Mouse (Mus musculus): ENCODE results near the gene Treml1. TPM values are rescaled to one million over a fixed set of nuclear protein-coding genes. Genes with fewer than 3 reads are reported as not detected.
"Not testable (repeated sequence)": the region's sequence is repeated elsewhere in the genome, so short reads cannot be mapped to it uniquely, and the experiment has no call there.

Treml1 gene
- polyA plus RNA-seq, 1 experiment, result 0.73 TPM

GRCm38 (mm10) chr17:48341947-48342346, 17.8 kb upstream of the Treml1 start:
- Histone ChIP-seq H3K4me3 (ENCODE audit: control insufficient read depth, insufficient read depth, low read length) (no peak overlapping the region), H3K27me3 (ENCODE audit: control insufficient read depth, insufficient read depth, low read length) (no peaks in the 10 kb centered on the region), H3K27ac (ENCODE audit: control insufficient read depth, insufficient read depth, low read length) (no peak overlapping the region), H3K36me3 (ENCODE audit: control insufficient read depth, insufficient read depth, low read length) (no peaks in the 10 kb centered on the region), H3K4me1 (replicated peaks; ENCODE audit: control insufficient read depth, insufficient read depth, low read length) (no peaks in the 10 kb centered on the region)
- TF ChIP-seq CTCF (IDR thresholded peaks at IDR 0.05; ENCODE audit: borderline replicate concordance, control insufficient read depth, extremely low read depth, insufficient read depth, low read length, poor library complexity), result no peak
- TF ChIP-seq POLR2A (IDR thresholded peaks at IDR 0.05; ENCODE audit: control insufficient read depth, extremely low read depth, insufficient read depth, low read length, poor library complexity), result no peak
- 37% methylated on average over 3 of the region's 3 CpGs for WGBS
- DNase-seq, result no peak

- H3K27me3 ChIP-seq (ENCODE audit: control insufficient read depth, insufficient read depth, low read length), result no peaks in the 10 kb centered on the region
- WGBS, result 99% methylated on average over 2 of the region's 2 CpGs
- no peaks in the 10 kb centered on the region; the same call in 1 of the 2 replicates for H3K4me1 ChIP-seq (replicated peaks; ENCODE audit: control insufficient read depth, insufficient read depth, low read length)
- DNase-seq, result no peak
- no peak for TF ChIP-seq CTCF (IDR thresholded peaks at IDR 0.05; ENCODE audit: borderline replicate concordance, control insufficient read depth, extremely low read depth, insufficient read depth, low read length, poor library complexity)
- no peaks in the 10 kb centered on the region for H3K36me3 ChIP-seq (ENCODE audit: control insufficient read depth, insufficient read depth, low read length)
- no peak overlapping the region for H3K27ac ChIP-seq (ENCODE audit: control insufficient read depth, insufficient read depth, low read length)
- H3K4me3 ChIP-seq (ENCODE audit: control insufficient read depth, insufficient read depth, low read length), result no peak overlapping the region
These were observed 16.7 kb upstream of the Treml1 start for GRCm38 (mm10) chr17:48343065-48343464.

DNA sequence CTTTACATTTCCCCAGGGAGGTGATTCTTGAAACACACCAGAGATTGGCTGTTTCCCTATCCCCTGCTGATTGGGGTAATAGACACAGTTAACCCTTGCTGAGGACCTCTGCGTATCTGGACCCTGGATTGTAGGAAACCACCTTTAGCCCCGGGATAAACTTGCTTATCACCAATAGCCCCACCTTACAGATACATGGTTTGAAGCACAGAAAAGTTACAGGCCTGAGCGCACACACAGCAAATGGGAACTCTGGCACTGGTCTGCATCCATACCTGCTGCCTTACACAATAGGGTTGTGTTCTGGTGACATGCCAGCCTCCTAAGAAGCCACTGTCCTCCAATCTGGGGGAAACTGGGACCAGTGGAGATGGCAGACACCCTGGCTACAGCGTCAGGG, 13.9 kb upstream of the Treml1 start:
- H3K4me3 ChIP-seq (ENCODE audit: control insufficient read depth, insufficient read depth, low read length), result no peak overlapping the region

GRCm38 (mm10) chr17:48346231-48346630, 13.5 kb upstream of the Treml1 start, which contains the start of gene Trem2:
Gene Trem2 (plus strand): TSS chr17:48346401.
- no peak within 1 kb of the TSS for H3K4me3 ChIP-seq (ENCODE audit: control insufficient read depth, insufficient read depth, low read length)
- no peaks in the 10 kb centered on the region for H3K27me3 ChIP-seq (ENCODE audit: control insufficient read depth, insufficient read depth, low read length)
- no peaks in the 10 kb centered on the region; the same call in 1 of the 2 replicates for H3K4me1 ChIP-seq (replicated peaks; ENCODE audit: control insufficient read depth, insufficient read depth, low read length)
- no peaks in the 10 kb centered on the region for H3K36me3 ChIP-seq (ENCODE audit: control insufficient read depth, insufficient read depth, low read length)
- 88% methylated on average over 5 of the region's 5 CpGs for WGBS
- no peak within 1 kb of the TSS for H3K27ac ChIP-seq (ENCODE audit: control insufficient read depth, insufficient read depth, low read length)
- no peak for TF ChIP-seq POLR2A (IDR thresholded peaks at IDR 0.05; ENCODE audit: control insufficient read depth, extremely low read depth, insufficient read depth, low read length, poor library complexity)
- TF ChIP-seq CTCF (IDR thresholded peaks at IDR 0.05; ENCODE audit: borderline replicate concordance, control insufficient read depth, extremely low read depth, insufficient read depth, low read length, poor library complexity), result no peak
- DNase-seq, result no peak

More for the DNA sequence above, 13.9 kb upstream of the Treml1 start:
- H3K36me3 ChIP-seq (ENCODE audit: control insufficient read depth, insufficient read depth, low read length), result no peaks in the 10 kb centered on the region
- DNase-seq, result no peak
- H3K4me1 ChIP-seq (replicated peaks; ENCODE audit: control insufficient read depth, insufficient read depth, low read length), result no peaks in the 10 kb centered on the region; the same call in 1 of the 2 replicates
- H3K27me3 ChIP-seq (ENCODE audit: control insufficient read depth, insufficient read depth, low read length), result no peaks in the 10 kb centered on the region
- 96% methylated on average over 4 of the region's 4 CpGs for WGBS
- H3K27ac ChIP-seq (ENCODE audit: control insufficient read depth, insufficient read depth, low read length), result no peak overlapping the region
- TF ChIP-seq CTCF (IDR thresholded peaks at IDR 0.05; ENCODE audit: borderline replicate concordance, control insufficient read depth, extremely low read depth, insufficient read depth, low read length, poor library complexity) (no peak), POLR2A (IDR thresholded peaks at IDR 0.05; ENCODE audit: control insufficient read depth, extremely low read depth, insufficient read depth, low read length, poor library complexity) (no peak)

DNA sequence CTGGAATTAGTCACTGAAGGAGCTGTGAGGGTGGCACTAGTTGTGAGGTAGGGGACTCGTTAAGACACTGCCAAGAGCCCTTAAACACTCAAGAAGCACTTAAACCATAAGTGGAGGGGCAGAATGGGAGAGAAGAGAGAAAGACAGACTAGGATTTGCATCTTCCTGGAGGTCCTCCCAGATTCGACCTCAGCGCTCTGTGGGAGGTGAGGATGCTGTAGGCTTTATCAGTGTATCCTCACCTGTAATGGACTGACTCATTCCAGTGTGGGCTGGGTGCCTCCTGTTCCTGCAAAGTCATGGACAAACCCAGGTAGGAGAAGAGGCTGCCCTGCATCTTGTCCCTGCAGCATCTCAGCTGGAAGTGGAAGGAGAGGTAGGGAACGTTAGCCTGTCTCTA, 12.9 kb upstream of the Treml1 start:
- no peaks in the 10 kb centered on the region for H3K27me3 ChIP-seq (ENCODE audit: control insufficient read depth, insufficient read depth, low read length)
- H3K4me1 ChIP-seq (replicated peaks; ENCODE audit: control insufficient read depth, insufficient read depth, low read length), result no peaks in the 10 kb centered on the region; the same call in 1 of the 2 replicates
- no peaks in the 10 kb centered on the region for H3K36me3 ChIP-seq (ENCODE audit: control insufficient read depth, insufficient read depth, low read length)
- no peak overlapping the region for H3K27ac ChIP-seq (ENCODE audit: control insufficient read depth, insufficient read depth, low read length)
- TF ChIP-seq CTCF (IDR thresholded peaks at IDR 0.05; ENCODE audit: borderline replicate concordance, control insufficient read depth, extremely low read depth, insufficient read depth, low read length, poor library complexity), result no peak
- no peak for TF ChIP-seq POLR2A (IDR thresholded peaks at IDR 0.05; ENCODE audit: control insufficient read depth, extremely low read depth, insufficient read depth, low read length, poor library complexity)
- WGBS, result 79% methylated on average over 4 of the region's 4 CpGs
- no peak for DNase-seq
- H3K4me3 ChIP-seq (ENCODE audit: control insufficient read depth, insufficient read depth, low read length), result no peak overlapping the region

DNA sequence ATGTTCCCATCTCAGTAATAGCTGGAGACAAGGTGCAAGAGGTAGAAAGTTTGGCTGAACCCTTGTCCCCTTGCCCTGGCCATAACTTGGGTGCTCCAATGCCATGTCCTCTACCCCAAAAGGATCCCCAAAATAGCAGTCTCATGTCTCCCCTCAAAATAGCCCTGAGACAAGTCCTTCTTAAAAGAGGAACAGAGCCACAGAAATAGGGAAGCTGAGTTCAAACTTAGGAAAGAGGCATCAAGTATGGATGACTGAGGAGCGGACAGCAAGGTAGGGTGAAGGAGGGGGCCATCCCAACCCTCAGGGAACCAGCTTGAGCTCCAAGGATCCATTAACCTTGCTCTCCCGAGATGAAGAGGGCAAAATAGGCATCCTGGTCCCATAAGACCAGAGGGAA, 12.4 kb upstream of the Treml1 start:
- TF ChIP-seq CTCF (IDR thresholded peaks at IDR 0.05; ENCODE audit: borderline replicate concordance, control insufficient read depth, extremely low read depth, insufficient read depth, low read length, poor library complexity) (no peak), POLR2A (IDR thresholded peaks at IDR 0.05; ENCODE audit: control insufficient read depth, extremely low read depth, insufficient read depth, low read length, poor library complexity) (no peak)
- DNase-seq, result no peak
- Histone ChIP-seq H3K27ac (ENCODE audit: control insufficient read depth, insufficient read depth, low read length) (no peak overlapping the region), H3K36me3 (ENCODE audit: control insufficient read depth, insufficient read depth, low read length) (no peaks in the 10 kb centered on the region), H3K4me3 (ENCODE audit: control insufficient read depth, insufficient read depth, low read length) (no peak overlapping the region), H3K4me1 (replicated peaks; ENCODE audit: control insufficient read depth, insufficient read depth, low read length) (no peaks in the 10 kb centered on the region; the same call in 1 of the 2 replicates), H3K27me3 (ENCODE audit: control insufficient read depth, insufficient read depth, low read length) (no peaks in the 10 kb centered on the region)
- 66% methylated on average over 2 of the region's 2 CpGs for WGBS

DNA sequence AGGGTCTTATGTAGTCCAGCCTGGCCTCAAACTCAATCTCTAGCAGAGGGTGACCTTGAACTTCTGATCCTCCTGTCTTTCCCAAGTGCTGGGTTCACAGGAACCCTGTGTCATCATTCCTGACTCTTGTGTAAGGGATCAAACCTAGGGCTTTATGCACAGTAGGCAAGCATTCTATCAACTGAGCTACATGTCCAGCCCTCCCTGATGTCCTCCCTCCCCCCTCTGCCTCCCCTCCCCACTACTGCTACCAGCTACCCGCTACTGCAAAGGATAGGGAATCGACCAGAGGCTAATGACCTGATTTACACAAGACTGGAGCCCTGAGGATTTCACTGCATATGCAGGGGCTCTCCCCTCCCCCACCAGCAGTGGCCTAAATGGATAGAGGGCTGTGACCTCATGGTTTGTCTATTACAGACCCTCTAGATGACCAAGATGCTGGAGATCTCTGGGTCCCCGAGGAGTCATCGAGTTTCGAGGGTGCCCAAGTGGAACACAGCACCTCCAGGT, 9.0 kb upstream of the Treml1 start:
- Histone ChIP-seq H3K36me3 (ENCODE audit: control insufficient read depth, insufficient read depth, low read length) (no peaks in the 10 kb centered on the region), H3K4me3 (ENCODE audit: control insufficient read depth, insufficient read depth, low read length) (no peak overlapping the region), H3K27me3 (ENCODE audit: control insufficient read depth, insufficient read depth, low read length) (no peaks in the 10 kb centered on the region), H3K4me1 (replicated peaks; ENCODE audit: control insufficient read depth, insufficient read depth, low read length) (no peaks in the 10 kb centered on the region; the same call in 1 of the 2 replicates), H3K27ac (ENCODE audit: control insufficient read depth, insufficient read depth, low read length) (no peak overlapping the region)
- WGBS, result 95% methylated on average over 5 of the region's 5 CpGs
- no peak for TF ChIP-seq POLR2A (IDR thresholded peaks at IDR 0.05; ENCODE audit: control insufficient read depth, extremely low read depth, insufficient read depth, low read length, poor library complexity)
- no peak for TF ChIP-seq CTCF (IDR thresholded peaks at IDR 0.05; ENCODE audit: borderline replicate concordance, control insufficient read depth, extremely low read depth, insufficient read depth, low read length, poor library complexity)
- DNase-seq, result no peak

- H3K4me3 ChIP-seq (ENCODE audit: control insufficient read depth, insufficient read depth, low read length); DNase-seq; H3K27me3 ChIP-seq (ENCODE audit: control insufficient read depth, insufficient read depth, low read length); H3K4me1 ChIP-seq (replicated peaks; ENCODE audit: control insufficient read depth, insufficient read depth, low read length); H3K36me3 ChIP-seq (ENCODE audit: control insufficient read depth, insufficient read depth, low read length); H3K27ac ChIP-seq (ENCODE audit: control insufficient read depth, insufficient read depth, low read length): not testable (repeated sequence)
- WGBS, result 94% methylated on average over 7 of the region's 7 CpGs
These were observed 6.7 kb upstream of the Treml1 start for GRCm38 (mm10) chr17:48352976-48353375.
